Mouse (Mus musculus) mouse embryonic stem cell (cell line): ENCODE results near the gene Tdrkh.

Source experiments
- in situ Hi-C, 2 experiments: fragments of 300-500 bp; cut with MboI; formaldehyde crosslinking; loops; 1 replicate in 1 of 2; 3 replicates in 1 of 2; pipeline ENCODE4 v1.14.3; 2019 to 2020; ENCODE audit warnings: low sequenced_read_pairs in 2 of 2, low pct_unique_long_range_greater_than_20kb in 1 of 2, mixed read lengths in 1 of 2; ENCODE audit not compliant: unreplicated experiment in 1 of 2

The Tdrkh gene

GRCm38 (mm10) chr3:94383476-94383875 is 29.6 kb upstream of the Tdrkh start:
- in situ Hi-C loops, result no loop called here

DNA sequence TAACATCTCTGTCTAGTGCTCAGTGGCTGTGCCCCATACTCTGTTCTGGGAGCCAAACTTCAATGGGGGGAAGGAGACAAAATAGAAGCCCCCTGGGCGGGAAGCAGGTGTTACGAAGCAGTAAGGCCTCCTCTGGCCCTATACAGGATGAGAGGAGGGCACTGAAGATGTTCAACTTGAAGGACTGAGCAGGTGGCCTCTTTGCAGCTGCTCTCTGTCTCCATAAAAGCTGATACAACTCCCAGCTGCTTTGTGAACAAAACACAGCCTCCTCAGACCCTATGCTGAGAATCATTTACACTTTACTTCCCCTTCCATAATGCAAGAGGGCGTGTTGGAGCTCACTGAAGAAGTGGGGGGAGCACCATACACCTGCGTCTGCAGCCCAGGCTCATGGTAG is 26.4 kb upstream of the Tdrkh start:
- in situ Hi-C loops, result no loop called here

- in situ Hi-C loops, result no loop called here
These were observed 25.7 kb upstream of the Tdrkh start for GRCm38 (mm10) chr3:94387391-94387790.

DNA sequence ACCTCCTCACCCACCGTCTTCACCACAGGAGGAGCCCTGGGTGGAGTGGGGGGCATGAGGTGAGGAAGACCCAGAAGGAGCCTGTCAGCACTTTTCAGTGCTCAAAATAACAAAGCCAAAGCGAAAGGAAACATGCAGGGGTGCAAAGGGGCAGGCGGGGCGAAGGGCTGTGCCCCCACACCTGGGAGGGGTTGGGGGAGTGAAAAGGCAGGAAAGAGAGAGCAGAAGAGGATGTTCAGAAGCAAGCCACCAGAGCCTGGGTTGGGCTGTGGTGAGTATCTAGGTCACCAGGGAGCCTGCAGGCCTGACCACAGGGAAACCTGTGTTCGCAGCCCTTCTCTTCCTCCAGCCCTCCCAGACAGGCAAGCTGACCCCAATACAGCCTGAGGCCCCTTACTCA is 25.0 kb upstream of the Tdrkh start:
- in situ Hi-C loops, result no loop called here

GRCm38 (mm10) chr3:94389420-94389819 is 23.7 kb upstream of the Tdrkh start:
- in situ Hi-C loops, result no loop called here

- in situ Hi-C loops, result no loop called here
These were observed 22.1 kb upstream of the Tdrkh start for GRCm38 (mm10) chr3:94391001-94391400.

GRCm38 (mm10) chr3:94392128-94392527 is 20.9 kb upstream of the Tdrkh start:
- in situ Hi-C loops, result no loop called here

GRCm38 (mm10) chr3:94393049-94393448 is 20.0 kb upstream of the Tdrkh start:
- in situ Hi-C loops, result no loop called here

DNA sequence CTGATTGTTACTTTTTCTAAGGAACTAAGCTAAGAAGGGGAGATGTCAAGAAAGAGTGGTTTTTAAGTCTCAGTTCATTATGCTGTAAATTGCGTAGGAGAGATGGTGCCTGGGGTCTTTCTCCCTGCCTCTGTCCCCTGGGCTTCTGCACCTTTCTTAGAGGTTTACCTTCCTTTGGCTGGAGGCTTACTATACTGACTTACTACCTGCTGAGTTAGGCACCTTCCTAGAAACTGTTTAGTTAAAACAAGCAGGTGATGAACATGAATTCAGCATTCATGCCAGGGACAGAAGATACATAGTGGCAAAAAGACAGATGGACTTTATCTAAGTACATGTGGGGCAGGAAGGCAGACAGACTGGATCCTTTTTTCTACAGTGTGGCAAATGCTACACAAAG is 16.7 kb upstream of the Tdrkh start:
- in situ Hi-C loops, result no loop called here

- in situ Hi-C loops, result no loop called here
These were observed 16.2 kb upstream of the Tdrkh start for GRCm38 (mm10) chr3:94396851-94397250.

- in situ Hi-C loops, result no loop called here
These were observed 14.9 kb upstream of the Tdrkh start, which contains the start of gene Lingo4 for GRCm38 (mm10) chr3:94398217-94398616. Gene Lingo4, plus strand, starts transcription at chr3:94398517.

- in situ Hi-C loops, result no loop called here
These were observed 14.1 kb upstream of the Tdrkh start for GRCm38 (mm10) chr3:94398943-94399481.

GRCm38 (mm10) chr3:94399663-94400310 is 13.3 kb upstream of the Tdrkh start:
- in situ Hi-C loops, result no loop called here

DNA sequence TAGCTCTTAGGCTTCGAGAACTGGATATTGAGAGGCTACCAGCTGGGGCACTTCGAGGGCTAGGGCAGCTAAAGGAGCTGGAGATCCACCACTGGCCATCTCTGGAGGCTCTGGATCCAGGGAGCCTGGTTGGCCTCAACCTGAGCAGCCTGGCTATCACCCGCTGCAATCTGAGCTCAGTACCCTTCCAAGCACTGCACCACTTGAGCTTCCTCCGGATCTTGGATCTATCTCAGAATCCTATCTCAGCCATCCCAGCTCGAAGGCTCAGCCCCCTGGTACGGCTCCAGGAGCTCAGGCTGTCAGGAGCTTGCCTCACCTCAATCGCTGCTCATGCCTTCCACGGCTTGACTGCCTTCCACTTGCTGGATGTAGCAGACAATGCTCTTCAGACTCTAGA is 10.6 kb upstream of the Tdrkh start:
- in situ Hi-C loops, result no loop called here

GRCm38 (mm10) chr3:94404366-94405054 is 8.6 kb upstream of the Tdrkh start:
- in situ Hi-C loops, result no loop called here

DNA sequence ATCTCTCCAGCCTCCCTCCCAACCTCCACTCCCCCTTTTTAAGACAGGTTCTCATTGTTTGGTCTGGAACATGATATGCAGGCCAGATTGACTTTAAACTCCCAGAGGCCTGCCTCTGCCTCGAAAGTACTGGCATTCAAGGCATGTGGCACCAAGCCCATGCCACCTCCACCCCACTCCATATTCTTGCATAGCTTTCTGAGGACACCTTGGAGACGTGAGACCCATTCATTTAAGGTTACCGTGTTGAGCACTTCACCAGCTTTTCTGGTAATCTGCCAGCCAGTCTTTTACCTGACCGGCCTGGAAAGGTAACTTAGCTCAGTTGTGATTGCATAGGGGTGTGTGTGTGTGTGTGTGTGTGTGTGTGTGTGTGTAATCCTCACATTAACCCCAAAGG is 7.5 kb upstream of the Tdrkh start:
- in situ Hi-C loops, result no loop called here

DNA sequence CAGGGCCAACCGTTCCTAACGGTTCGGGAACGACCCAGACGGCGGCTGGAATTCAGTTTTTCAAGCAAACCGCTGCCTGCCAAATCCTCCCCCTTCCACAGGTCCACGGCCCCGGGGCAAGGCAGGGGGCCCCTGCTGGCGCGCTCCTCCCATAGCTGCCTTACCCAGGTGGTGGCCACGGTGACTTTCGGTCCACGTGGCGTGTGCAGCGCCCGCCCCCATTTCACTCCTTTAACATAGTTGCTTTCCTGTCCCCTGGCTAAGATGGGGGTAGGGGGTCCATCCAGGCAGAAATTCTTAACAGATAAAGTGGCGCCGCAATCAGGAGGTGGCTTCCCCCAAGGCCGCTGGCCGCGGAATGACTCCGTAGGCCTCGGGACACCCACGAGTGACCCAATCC is 543 bp upstream of the Tdrkh start:
- in situ Hi-C loops, result no loop called here

- in situ Hi-C loops, result no loop called here
These were observed 17.9 kb downstream of the Tdrkh start for GRCm38 (mm10) chr3:94430980-94431379.

DNA sequence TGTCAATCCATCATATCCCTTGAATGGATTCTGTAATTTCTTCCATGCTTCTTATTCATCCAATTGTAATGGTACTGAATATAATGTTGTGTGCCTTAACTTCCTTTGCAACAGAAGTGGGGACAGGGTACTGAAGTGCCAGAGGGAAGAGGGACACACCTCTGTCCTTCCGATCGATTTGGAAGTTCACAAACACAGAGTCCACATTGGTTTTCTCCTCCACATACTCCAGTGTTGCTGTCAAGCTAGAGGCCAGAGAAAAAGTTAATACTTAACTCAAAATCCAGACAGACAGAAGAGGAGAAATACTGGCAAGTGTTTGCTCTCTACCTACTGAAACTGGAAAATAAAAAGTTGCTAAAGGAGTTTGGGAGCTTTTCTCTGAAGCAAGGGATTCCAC is 21.2 kb downstream of the Tdrkh start:
- in situ Hi-C loops, result no loop called here

- in situ Hi-C loops, result no loop called here
These were observed 23.3 kb downstream of the Tdrkh start for GRCm38 (mm10) chr3:94436420-94436819.
